32 mouse cellular contexts compared by ENCODE assay signal in genomic region chr9:107890260-107890659, GRCm38 (mm10). TPM values are rescaled to one million over a fixed set of nuclear protein-coding genes. Genes with fewer than 3 reads are reported as not detected.
DNase-seq lines count a peak whose midpoint lies in the region; ATAC-seq lines count a peak whose summit lies in the region.
"Had no signal": no experiment of that assay in that cellular context is flagged by ENCODE, and none has a peak within 500 bp of the region (broad histone marks: within the 10 kb centered on the region; RNA-seq: fewer than 3 reads in every experiment).

No protein-coding gene starts in this region.

- H3K9ac ChIP-seq in limb, embryonic 15.5 days, result no peak overlapping the region
- no peak overlapping the region for H3K9ac ChIP-seq in intestine, embryonic 15.5 days
- no peak overlapping the region for H3K9ac ChIP-seq in stomach, embryonic 14.5 days (replicated peaks; ENCODE audit: low read depth, low read length)
- H3K9ac ChIP-seq: forebrain, embryonic 12.5 days; forebrain, postnatal 0 days; hindbrain, embryonic 15.5 days; liver, embryonic 13.5 days had no signal

- peak overlapping the region; percentile 43; the same call in 1 of the 2 replicates for H3K27ac ChIP-seq in limb, embryonic 15.5 days
- H3K27ac ChIP-seq in limb, embryonic 10.5 days, result no peak overlapping the region
- H3K27ac ChIP-seq in intestine, embryonic 15.5 days, result peak overlapping the region; percentile 86
- H3K27ac ChIP-seq in stomach, embryonic 14.5 days (ENCODE audit: low read length), result peak overlapping the region; percentile 63; the same call in 1 of the 2 replicates
- no peak overlapping the region for H3K27ac ChIP-seq in heart, embryonic 10.5 days
- H3K27ac ChIP-seq: forebrain, embryonic 12.5 days; heart, adult 2 months; hindbrain, embryonic 10.5 days; hindbrain, embryonic 15.5 days; layer of hippocampus, adult 2 months; liver, embryonic 13.5 days had no signal

- H3K9me3 ChIP-seq in limb, embryonic 15.5 days, result no peaks in the 10 kb centered on the region
- H3K9me3 ChIP-seq in limb, embryonic 10.5 days (replicated peaks), result no peaks in the 10 kb centered on the region
- no peaks in the 10 kb centered on the region for H3K9me3 ChIP-seq in intestine, embryonic 15.5 days
- no peaks in the 10 kb centered on the region for H3K9me3 ChIP-seq in stomach, embryonic 14.5 days (ENCODE audit: control insufficient read depth, low read depth, low read length)
- H3K9me3 ChIP-seq in heart, embryonic 10.5 days, result no peaks in the 10 kb centered on the region
- H3K9me3 ChIP-seq: forebrain, embryonic 12.5 days; hindbrain, embryonic 10.5 days; hindbrain, embryonic 15.5 days; liver, embryonic 13.5 days had no signal

- no peak overlapping the region for H3K4me2 ChIP-seq in limb, embryonic 15.5 days
- H3K4me2 ChIP-seq in intestine, embryonic 15.5 days (replicated peaks), result peak overlapping the region; percentile 33
- no peak overlapping the region for H3K4me2 ChIP-seq in stomach, embryonic 14.5 days (replicated peaks; ENCODE audit: low read depth, low read length)
- H3K4me2 ChIP-seq: forebrain, embryonic 12.5 days; hindbrain, embryonic 15.5 days; liver, embryonic 13.5 days; midbrain, embryonic 11.5 days had no signal

- no peak for ATAC-seq in limb, embryonic 15.5 days (ENCODE audit: insufficient number of reproducible peaks, low FRiP score, low TSS enrichment, low read depth)
- peak; percentile 72 for ATAC-seq in intestine, embryonic 15.5 days
- no peak for ATAC-seq in stomach, embryonic 14.5 days (ENCODE audit: insufficient number of reproducible peaks, insufficient read depth, low FRiP score, low read depth)
- ATAC-seq: forebrain, postnatal 0 days; inflammation-experienced regulatory T-cells, adult 6 months; midbrain, embryonic 16.5 days had no signal

- H3K36me3 ChIP-seq in limb, embryonic 15.5 days, result no peaks in the 10 kb centered on the region
- peaks cover 2% of the 10 kb centered on the region; the same call in 1 of the 2 replicates for H3K36me3 ChIP-seq in limb, embryonic 10.5 days
- no peaks in the 10 kb centered on the region for H3K36me3 ChIP-seq in intestine, embryonic 15.5 days
- no peaks in the 10 kb centered on the region for H3K36me3 ChIP-seq in stomach, embryonic 14.5 days (ENCODE audit: control insufficient read depth, insufficient read depth, low read length)
- no peaks in the 10 kb centered on the region for H3K36me3 ChIP-seq in heart, embryonic 10.5 days
- H3K36me3 ChIP-seq: forebrain, embryonic 12.5 days; hindbrain, embryonic 10.5 days; hindbrain, embryonic 15.5 days; liver, embryonic 13.5 days had no signal

- H3K27me3 ChIP-seq in limb, embryonic 15.5 days, result 0 out of 2 replicates have a peak, but pooled peaks cover 5% of the 10 kb centered on the region
- peaks cover 18% of the 10 kb centered on the region for H3K27me3 ChIP-seq in limb, embryonic 10.5 days (ENCODE audit: low read depth, poor library complexity, severe bottlenecking)
- H3K27me3 ChIP-seq in intestine, embryonic 15.5 days (replicated peaks), result no peaks in the 10 kb centered on the region
- no peaks in the 10 kb centered on the region for H3K27me3 ChIP-seq in stomach, embryonic 14.5 days (ENCODE audit: control insufficient read depth, insufficient read depth, low read length)
- peaks cover 10% of the 10 kb centered on the region; the same call in 1 of the 2 replicates for H3K27me3 ChIP-seq in heart, embryonic 10.5 days (ENCODE audit: insufficient read depth, poor library complexity, severe bottlenecking)

- 78% methylated on average over 6 of the region's 6 CpGs for WGBS in limb, embryonic 15.5 days
- 85% methylated on average over 6 of the region's 6 CpGs for WGBS in limb, embryonic 10.5 days
- 63% methylated on average over 6 of the region's 6 CpGs for WGBS in intestine, embryonic 15.5 days
- WGBS in stomach, embryonic 14.5 days, result 69% methylated on average over 6 of the region's 6 CpGs
- WGBS in heart, embryonic 10.5 days, result 72% methylated on average over 6 of the region's 6 CpGs

- H3K4me3 ChIP-seq in limb, embryonic 15.5 days, result no peak overlapping the region
- H3K4me3 ChIP-seq in limb, embryonic 10.5 days, result no peak overlapping the region
- H3K4me3 ChIP-seq in intestine, embryonic 15.5 days (replicated peaks), result no peak overlapping the region
- H3K4me3 ChIP-seq in stomach, embryonic 14.5 days (ENCODE audit: low read depth, low read length), result no peak overlapping the region
- H3K4me3 ChIP-seq in heart, embryonic 10.5 days, result no peak overlapping the region
- H3K4me3 ChIP-seq: forebrain, embryonic 12.5 days; heart, adult 2 months; hindbrain, embryonic 10.5 days; hindbrain, embryonic 15.5 days; layer of hippocampus, adult 2 months; liver, embryonic 13.5 days had no signal

- H3K4me1 ChIP-seq in limb, embryonic 15.5 days, result peaks cover 10% of the 10 kb centered on the region
- peaks cover 16% of the 10 kb centered on the region for H3K4me1 ChIP-seq in limb, embryonic 10.5 days
- H3K4me1 ChIP-seq in intestine, embryonic 15.5 days (replicated peaks), result peaks cover 14% of the 10 kb centered on the region
- H3K4me1 ChIP-seq in stomach, embryonic 14.5 days (ENCODE audit: control insufficient read depth, insufficient read depth, low read length), result no peaks in the 10 kb centered on the region
- peaks cover 20% of the 10 kb centered on the region for H3K4me1 ChIP-seq in heart, embryonic 10.5 days

- DNase-seq in limb, embryonic 10.5 days (ENCODE audit: low spot score), result no peak
- DNase-seq in frontal cortex, postnatal 25 days (ENCODE audit: low spot score in 2 of 2), result no peak
- no peak for DNase-seq in heart, embryonic 10.5 days (ENCODE audit: low spot score)
- no peak for DNase-seq in thymus, postnatal 4 days
- DNase-seq: adrenal gland, postnatal 25 days; B cell, adult 2 months; cerebellum, adult 11-12 months; cerebellum, adult 9-11 months; forebrain, postnatal 0 days; gastrocnemius, postnatal 25 days; heart, adult 2 months; heart, postnatal 14 days; kidney, postnatal 36 days; liver, embryonic 13.5 days; lung, adult 18-20 months; thymus, postnatal 14 days had no signal

RNA-seq across cellular contexts. Expression of gene Mon1a, which starts 2.3 kb away (rescaled TPM):
- polyA plus RNA-seq in limb, embryonic 15.5 days (2015; fragmentation: Nextera tagmentation; extraction: Ambion mirVana), result 15.9 and 16.9 TPM in 2 replicates
- polyA plus RNA-seq in limb, embryonic 10.5 days (2016; fragmentation: Nextera tagmentation; extraction: Ambion mirVana), result 10.9 and 11.6 TPM in 2 replicates
- 18.5 and 20.7 TPM in 2 replicates for polyA plus RNA-seq in intestine, embryonic 15.5 days (2015; fragmentation: Nextera tagmentation; extraction: Ambion mirVana)
- polyA plus RNA-seq in stomach, embryonic 14.5 days (2014; fragmentation: Nextera tagmentation; extraction: Ambion mirVana), result 15.2 and 20.7 TPM in 2 replicates
- 10.7 and 10.8 TPM in 2 replicates for polyA plus RNA-seq in heart, embryonic 10.5 days (2016; fragmentation: Nextera tagmentation; extraction: Ambion mirVana)

RNA-seq across cellular contexts. Expression of gene Mst1r, which starts 16.4 kb away (rescaled TPM):
- 7.0 and 10.3 TPM in 2 replicates for polyA plus RNA-seq in limb, embryonic 15.5 days (2015; fragmentation: Nextera tagmentation; extraction: Ambion mirVana)
- polyA plus RNA-seq in limb, embryonic 10.5 days (2016; fragmentation: Nextera tagmentation; extraction: Ambion mirVana), result 0.30 and 1.2 TPM in 2 replicates
- polyA plus RNA-seq in intestine, embryonic 15.5 days (2015; fragmentation: Nextera tagmentation; extraction: Ambion mirVana), result 11.4 and 14.2 TPM in 2 replicates
- 3.3 and 5.1 TPM in 2 replicates for polyA plus RNA-seq in stomach, embryonic 14.5 days (2014; fragmentation: Nextera tagmentation; extraction: Ambion mirVana)
- polyA plus RNA-seq in heart, embryonic 10.5 days (2016; fragmentation: Nextera tagmentation; extraction: Ambion mirVana), result 3.8 and 4.1 TPM in 2 replicates

RNA-seq across cellular contexts. Expression of gene Rbm6, which starts 17.2 kb away (rescaled TPM):
- 71.7 and 72.2 TPM in 2 replicates for polyA plus RNA-seq in limb, embryonic 15.5 days (2015; fragmentation: Nextera tagmentation; extraction: Ambion mirVana)
- 96.4 and 116 TPM in 2 replicates for polyA plus RNA-seq in limb, embryonic 10.5 days (2016; fragmentation: Nextera tagmentation; extraction: Ambion mirVana)
- polyA plus RNA-seq in intestine, embryonic 15.5 days (2015; fragmentation: Nextera tagmentation; extraction: Ambion mirVana), result 67.2 and 70.5 TPM in 2 replicates
- 76.5 and 83.3 TPM in 2 replicates for polyA plus RNA-seq in stomach, embryonic 14.5 days (2014; fragmentation: Nextera tagmentation; extraction: Ambion mirVana)
- 59.6 and 67.1 TPM in 2 replicates for polyA plus RNA-seq in heart, embryonic 10.5 days (2016; fragmentation: Nextera tagmentation; extraction: Ambion mirVana)

RNA-seq across cellular contexts. Expression of gene Actl11, which starts 38.0 kb away (rescaled TPM):
- polyA plus RNA-seq in limb, embryonic 15.5 days (2015; fragmentation: Nextera tagmentation; extraction: Ambion mirVana), result not detected in 2 replicates
- not detected in 2 replicates for polyA plus RNA-seq in limb, embryonic 10.5 days (2016; fragmentation: Nextera tagmentation; extraction: Ambion mirVana)
- not detected in 2 replicates for polyA plus RNA-seq in intestine, embryonic 15.5 days (2015; fragmentation: Nextera tagmentation; extraction: Ambion mirVana)
- polyA plus RNA-seq in stomach, embryonic 14.5 days (2014; fragmentation: Nextera tagmentation; extraction: Ambion mirVana), result not detected in 2 replicates
- polyA plus RNA-seq in heart, embryonic 10.5 days (2016; fragmentation: Nextera tagmentation; extraction: Ambion mirVana), result not detected in 2 replicates
- polyA plus RNA-seq: embryonic facial prominence, embryonic 14.5 days; forebrain, embryonic 12.5 days; forebrain, postnatal 0 days; heart, embryonic 14.5 days; hindbrain, embryonic 10.5 days; hindbrain, embryonic 15.5 days; inflammation-experienced regulatory T-cells, adult 6 months; kidney, embryonic 16.5 days; limb, embryonic 14.5 days; liver, embryonic 13.5 days; midbrain, embryonic 11.5 days; midbrain, embryonic 16.5 days; neural tube, embryonic 11.5 days; spleen, adult 2 months had no signal

RNA-seq across cellular contexts. Expression of gene Camkv, which starts 45.2 kb away (rescaled TPM):
- polyA plus RNA-seq in limb, embryonic 15.5 days (2015; fragmentation: Nextera tagmentation; extraction: Ambion mirVana), result 5.8 and 6.7 TPM in 2 replicates
- 7.5 and 9.9 TPM in 2 replicates for polyA plus RNA-seq in limb, embryonic 10.5 days (2016; fragmentation: Nextera tagmentation; extraction: Ambion mirVana)
- polyA plus RNA-seq in intestine, embryonic 15.5 days (2015; fragmentation: Nextera tagmentation; extraction: Ambion mirVana), result 1.9 and 2.2 TPM in 2 replicates
- polyA plus RNA-seq in stomach, embryonic 14.5 days (2014; fragmentation: Nextera tagmentation; extraction: Ambion mirVana), result 1.6 and 1.9 TPM in 2 replicates
- polyA plus RNA-seq in heart, embryonic 10.5 days (2016; fragmentation: Nextera tagmentation; extraction: Ambion mirVana), result 0.79 and 2.3 TPM in 2 replicates
- polyA plus RNA-seq: inflammation-experienced regulatory T-cells, adult 6 months had no signal

Comparison
In these comparisons a context has a peak if more than half of its experiments do, and no peak if none do; other contexts are left out.
1. H3K27ac ChIP-seq: peak in limb, embryonic 15.5 days (single experiment), intestine, embryonic 15.5 days (single experiment) and stomach, embryonic 14.5 days (single experiment); none in limb, embryonic 10.5 days (single experiment) and heart, embryonic 10.5 days (single experiment).